Mouse (Mus musculus) left cerebral cortex, postnatal 10 days (tissue): ENCODE data around the gene Slc39a12. TPM values are rescaled to one million over a fixed set of nuclear protein-coding genes. Genes with fewer than 3 reads are reported as not detected.

Source experiments
- DNase-seq, 2 experiments: peaks; one replicate each; pipeline ENCODE4 v3.0.0; 2021 to 2022; ENCODE audit warnings: low spot score in 2 of 2, mixed read lengths in 1 of 2; ENCODE audit errors: extremely low spot score in 1 of 2
- intact Hi-C: fragments of 180-260 bp; cut with DNase I; formaldehyde crosslinking; loops from one replicate; pipeline ENCODE4 v1.15.1; 2025
- total RNA-seq, 2 experiments: library from RNA; stranded (reverse); gene quantifications; 2 replicates each; pipeline ENCODE4 v1.2.3; 2021

The Slc39a12 gene
- 10 to 100 TPM; 21.5 to 28.2 TPM for total RNA-seq

- intact Hi-C loops = no loop called here
- peak in 1 of 2 experiments; percentile 24 for DNase-seq
Measured at GRCm38 (mm10) chr2:14388162-14388561, at the start of gene Slc39a12. Slc39a12 (plus strand) TSS chr2:14388316.

- intact Hi-C loops = loop anchor here (5.0 kb wide), 1 partner anchor 51 kb away; no protein-coding TSS in a partner anchor
Measured at GRCm38 (mm10) chr2:14341652-14342308, 46.3 kb upstream of the Slc39a12 start.

GRCm38 (mm10) chr2:14342309-14342839, 45.7 kb upstream of the Slc39a12 start:
- intact Hi-C loops = loop anchor here (5.0 kb wide), 1 partner anchor 50 kb away; no protein-coding TSS in a partner anchor
- no peak for DNase-seq

More at GRCm38 (mm10) chr2:14341652-14342308, 46.3 kb upstream of the Slc39a12 start:
- DNase-seq = peak; percentile 56 to 75

- intact Hi-C loops = no loop called here
- no peak for DNase-seq
Measured at GRCm38 (mm10) chr2:14388856-14389255, 740 bp downstream of the Slc39a12 start.

- intact Hi-C loops = loop anchor here (5.0 kb wide), 1 partner anchor 49 kb away; no protein-coding TSS in a partner anchor
- DNase-seq = no peak
Measured at GRCm38 (mm10) chr2:14390900-14391299, 2.8 kb downstream of the Slc39a12 start.

GRCm38 (mm10) chr2:14403000-14403399, 14.9 kb downstream of the Slc39a12 start:
- no peak for DNase-seq
- intact Hi-C loops = no loop called here

- intact Hi-C loops = no loop called here
- DNase-seq = peak in 1 of 2 experiments; percentile 0
Measured at GRCm38 (mm10) chr2:14428987-14429386, 40.9 kb downstream of the Slc39a12 start.

GRCm38 (mm10) chr2:14447322-14447721, 59.2 kb downstream of the Slc39a12 start:
- no peak for DNase-seq
- intact Hi-C loops = no loop called here

GRCm38 (mm10) chr2:14450866-14451265, 62.8 kb downstream of the Slc39a12 start:
- intact Hi-C loops = no loop called here
- DNase-seq = no peak

- DNase-seq = peak in 1 of 2 experiments; percentile 29
- intact Hi-C loops = no loop called here
Measured at GRCm38 (mm10) chr2:14454946-14455631, 67.0 kb downstream of the Slc39a12 start.

GRCm38 (mm10) chr2:14464438-14464837, 76.3 kb downstream of the Slc39a12 start:
- intact Hi-C loops = no loop called here
- peak; percentile 1 to 38 for DNase-seq

GRCm38 (mm10) chr2:14494132-14494531, 106.0 kb downstream of the Slc39a12 start:
- DNase-seq = no peak
- intact Hi-C loops = no loop called here

GRCm38 (mm10) chr2:14496150-14496549, 108.0 kb downstream of the Slc39a12 start:
- no peak for DNase-seq
- intact Hi-C loops = no loop called here

GRCm38 (mm10) chr2:14502482-14502881, 114.4 kb downstream of the Slc39a12 start:
- intact Hi-C loops = no loop called here
- DNase-seq = no peak

GRCm38 (mm10) chr2:14518237-14518636, 130.1 kb downstream of the Slc39a12 start:
- DNase-seq = no peak
- intact Hi-C loops = no loop called here

GRCm38 (mm10) chr2:14534325-14535077, 146.4 kb downstream of the Slc39a12 start:
- intact Hi-C loops = no loop called here
- DNase-seq = no peak

- DNase-seq = no peak
Measured at GRCm38 (mm10) chr2:14535246-14535671, 147.1 kb downstream of the Slc39a12 start.

GRCm38 (mm10) chr2:14537781-14538180, 149.7 kb downstream of the Slc39a12 start:
- intact Hi-C loops = no loop called here
- DNase-seq = no peak

More at GRCm38 (mm10) chr2:14535246-14535671, 147.1 kb downstream of the Slc39a12 start:
- intact Hi-C loops = no loop called here

GRCm38 (mm10) chr2:14543355-14543754, 155.2 kb downstream of the Slc39a12 start:
- peak in 1 of 2 experiments; percentile 64 for DNase-seq
- intact Hi-C loops = no loop called here
